Mouse (Mus musculus): Measurements from ENCODE around the gene Adamts20.

DNA sequence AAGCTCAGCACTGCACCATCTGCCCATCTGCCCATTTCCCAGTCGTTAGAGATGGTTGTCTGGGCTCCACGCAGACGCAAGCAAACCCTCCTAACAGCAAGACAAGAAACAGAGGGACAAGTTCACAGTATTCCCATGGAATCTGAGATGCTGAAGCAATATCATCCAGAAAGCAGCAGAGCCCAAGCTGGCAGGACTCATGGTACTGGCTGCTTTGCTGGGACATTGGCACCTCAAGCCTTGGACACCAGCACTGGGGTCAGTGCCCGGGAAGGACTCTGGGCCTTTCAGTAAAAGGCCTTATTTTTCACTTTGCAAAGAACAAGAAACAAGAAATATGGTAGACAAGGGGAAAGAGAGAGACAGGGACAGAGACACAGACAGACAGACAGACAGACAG, 36.5 kb downstream of the Adamts20 start:
- TF ChIP-seq E2F4 (IDR thresholded peaks at IDR 0.05; ENCODE audit: insufficient read depth) (no peak), SRF (IDR thresholded peaks at IDR 0.05; ENCODE audit: control insufficient read depth, insufficient read length, low read depth) (no peak), MAX (IDR thresholded peaks at IDR 0.05; ENCODE audit: low read depth) (no peak)
